Mouse (Mus musculus) adrenal gland, adult 18-20 months (tissue): ENCODE results near the gene Arpc2. TPM values are rescaled to one million over a fixed set of nuclear protein-coding genes. Genes with fewer than 3 reads are reported as not detected.
A peak's percentile ranks its signal among the peaks of the same experiment; 100 is the strongest.
"Not testable (repeated sequence)": the region's sequence is repeated elsewhere in the genome, so short reads cannot be mapped to it uniquely, and the experiment has no call there.

Source experiments
- DNase-seq, 2 experiments: peaks; one replicate each; pipeline ENCODE4 v3.0.0; 2021 to 2022; ENCODE audit warnings: low spot score in 2 of 2
- total RNA-seq, 2 experiments: library from RNA; stranded (reverse); gene quantifications; 1 replicate in 1 of 2; 2 replicates in 1 of 2; pipeline ENCODE4 v1.2.3; 2021

Gene Arpc2
- total RNA-seq, 2 experiments from 2014 or later: 174 to 191 TPM

- DNase-seq: no peak
Measured at GRCm38 (mm10) chr1:74282896-74283625, 47.2 kb downstream of the Arpc2 start.

- peak in 1 of 2 experiments; percentile 54 for DNase-seq
Measured at GRCm38 (mm10) chr1:74283686-74284463, 48.0 kb downstream of the Arpc2 start.

GRCm38 (mm10) chr1:74284543-74285160 lies 48.8 kb downstream of the Arpc2 start, which contains the start of the genes Aamp and Pnkd:
TSS of gene Aamp (minus strand) at chr1:74284738.
TSS of gene Pnkd (plus strand) at chr1:74284930.
- peak; percentile 92 to 95 for DNase-seq

GRCm38 (mm10) chr1:74285212-74286010 lies 49.5 kb downstream of the Arpc2 start:
- no peak for DNase-seq

GRCm38 (mm10) chr1:74286869-74287607 lies 51.2 kb downstream of the Arpc2 start:
- not testable (repeated sequence) for DNase-seq

GRCm38 (mm10) chr1:74288327-74288726 lies 52.4 kb downstream of the Arpc2 start:
- DNase-seq: no peak

- no peak for DNase-seq
Measured at GRCm38 (mm10) chr1:74289248-74289647, 53.4 kb downstream of the Arpc2 start.

GRCm38 (mm10) chr1:74289740-74290139 lies 53.9 kb downstream of the Arpc2 start:
- no peak for DNase-seq

GRCm38 (mm10) chr1:74290141-74290540 lies 54.3 kb downstream of the Arpc2 start:
- DNase-seq: no peak

- no peak for DNase-seq
Measured at GRCm38 (mm10) chr1:74292331-74293020, 56.6 kb downstream of the Arpc2 start.

- no peak for DNase-seq
Measured at GRCm38 (mm10) chr1:74293306-74293960, 57.5 kb downstream of the Arpc2 start.

GRCm38 (mm10) chr1:74294090-74294643 lies 58.3 kb downstream of the Arpc2 start:
- no peak for DNase-seq

- DNase-seq: no peak
Measured at GRCm38 (mm10) chr1:74294733-74295455, 59.0 kb downstream of the Arpc2 start.

- DNase-seq: peak; percentile 72 to 74
Measured at GRCm38 (mm10) chr1:74295456-74296171, 59.7 kb downstream of the Arpc2 start.

GRCm38 (mm10) chr1:74296477-74296876 lies 60.6 kb downstream of the Arpc2 start:
- peak in 1 of 2 experiments; percentile 37 for DNase-seq

GRCm38 (mm10) chr1:74297269-74297668 lies 61.4 kb downstream of the Arpc2 start:
- peak; percentile 58 to 59 for DNase-seq

GRCm38 (mm10) chr1:74298157-74298750 lies 62.4 kb downstream of the Arpc2 start:
- DNase-seq: no peak
